Mouse (Mus musculus) cerebellum, adult (tissue): ENCODE measurements around the gene Zbtb8b.
"Not testable (repeated sequence)": the region's sequence is repeated elsewhere in the genome, so short reads cannot be mapped to it uniquely, and the experiment has no call there.

Experiments
- ATAC-seq: cut with Nextera tagmentation; 2 replicates; pipeline ENCODE4 v1.9.2; 2017; ENCODE audit warnings: mild to moderate bottlenecking, moderate library complexity, mixed read lengths; ENCODE audit not compliant: insufficient number of reproducible peaks, low FRiP score, low TSS enrichment

Zbtb8b gene

GRCm38 (mm10) chr4:129418321-129418720 lies 22.3 kb downstream of the Zbtb8b start:
- no peak for ATAC-seq

- no peak for ATAC-seq
Observed at GRCm38 (mm10) chr4:129416478-129416877, 24.2 kb downstream of the Zbtb8b start.

GRCm38 (mm10) chr4:129415892-129416291 lies 24.8 kb downstream of the Zbtb8b start:
- no peak for ATAC-seq

GRCm38 (mm10) chr4:129410991-129411390 lies 29.7 kb downstream of the Zbtb8b start:
- no peak for ATAC-seq

DNA sequence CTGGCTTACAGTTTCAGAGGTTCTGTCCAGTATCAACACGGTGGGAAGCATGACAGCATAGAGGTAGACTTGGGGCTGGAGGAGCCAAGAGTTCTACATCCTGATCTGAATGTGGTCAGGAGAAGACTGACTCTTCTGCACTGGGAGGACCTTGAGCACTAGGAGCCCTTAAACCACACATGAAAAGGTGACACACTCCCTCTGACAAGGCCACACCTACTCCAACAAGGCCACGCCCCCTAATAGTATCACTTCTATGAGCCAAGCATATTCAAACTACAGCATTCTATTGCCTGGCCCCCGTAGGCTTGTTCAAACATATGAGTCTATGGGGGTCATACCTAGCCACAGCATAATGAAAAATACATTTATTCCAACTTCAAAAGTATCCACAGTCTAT lies 30.1 kb downstream of the Zbtb8b start:
- not testable (repeated sequence) for ATAC-seq

DNA sequence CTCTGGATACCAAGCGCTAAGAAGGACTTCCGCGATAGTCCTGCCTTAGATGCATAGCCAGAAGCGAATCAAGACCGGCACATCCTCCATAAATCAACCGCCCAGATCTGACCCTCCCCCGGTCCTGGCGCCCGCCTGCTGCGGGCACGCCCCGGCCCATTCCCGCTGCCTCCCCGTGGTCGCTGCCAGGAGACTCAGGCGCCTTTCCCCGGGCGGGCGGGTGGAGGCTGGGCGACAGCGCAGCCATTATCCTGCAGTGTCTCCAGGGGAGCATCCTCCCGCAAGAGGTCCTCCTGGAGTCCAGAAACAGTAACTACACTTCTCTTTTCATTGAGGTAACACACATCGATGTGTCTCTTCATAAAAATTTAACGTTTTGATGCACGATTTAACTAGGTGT lies 34.2 kb downstream of the Zbtb8b start:
- ATAC-seq: peak; percentile 58; the same call in 1 of the 2 replicates

- no peak for ATAC-seq
Observed at GRCm38 (mm10) chr4:129399813-129400212, 40.8 kb downstream of the Zbtb8b start.

GRCm38 (mm10) chr4:129396960-129397359 lies 43.7 kb downstream of the Zbtb8b start:
- no peak for ATAC-seq

DNA sequence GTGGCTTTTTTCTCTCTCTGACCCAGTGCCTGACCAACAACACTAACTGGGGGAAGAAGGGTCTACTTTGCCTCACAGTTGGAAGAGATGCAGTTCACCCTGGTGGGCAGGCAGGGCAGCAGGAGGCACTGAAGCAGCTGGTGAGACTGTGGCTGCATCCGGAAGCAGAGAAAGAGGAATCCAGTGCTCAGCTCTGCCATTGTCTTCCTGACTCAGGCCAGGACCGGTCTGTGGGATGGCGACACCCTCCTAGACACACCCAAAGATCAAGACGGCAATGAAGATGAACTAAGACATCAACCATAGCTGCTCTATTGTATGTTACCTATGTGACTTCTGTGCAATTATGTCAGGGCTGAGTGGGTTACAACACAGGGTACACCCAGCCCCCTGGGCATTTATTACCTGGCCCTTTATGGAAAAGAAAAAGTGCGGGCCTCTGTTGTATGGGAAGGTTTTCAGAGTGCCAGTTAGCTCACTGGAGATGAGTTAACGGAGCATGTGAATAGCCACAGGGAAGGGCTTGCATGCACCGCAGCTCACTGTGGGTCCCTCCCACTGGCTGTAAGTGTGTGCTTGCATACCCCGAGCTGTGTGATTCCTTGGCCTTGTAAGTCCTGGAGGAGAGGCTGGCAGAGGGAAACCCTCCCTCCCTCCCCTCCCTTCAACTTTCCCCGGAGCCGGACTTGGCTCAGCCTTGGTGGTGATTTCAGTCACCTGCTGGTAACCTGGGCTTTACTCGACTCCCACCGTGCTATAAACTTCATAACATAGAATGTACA lies 46.4 kb downstream of the Zbtb8b start:
- no peak for ATAC-seq

GRCm38 (mm10) chr4:129390936-129391557 lies 49.6 kb downstream of the Zbtb8b start:
- no peak for ATAC-seq

GRCm38 (mm10) chr4:129390216-129390743 lies 50.4 kb downstream of the Zbtb8b start:
- ATAC-seq: no peak

DNA sequence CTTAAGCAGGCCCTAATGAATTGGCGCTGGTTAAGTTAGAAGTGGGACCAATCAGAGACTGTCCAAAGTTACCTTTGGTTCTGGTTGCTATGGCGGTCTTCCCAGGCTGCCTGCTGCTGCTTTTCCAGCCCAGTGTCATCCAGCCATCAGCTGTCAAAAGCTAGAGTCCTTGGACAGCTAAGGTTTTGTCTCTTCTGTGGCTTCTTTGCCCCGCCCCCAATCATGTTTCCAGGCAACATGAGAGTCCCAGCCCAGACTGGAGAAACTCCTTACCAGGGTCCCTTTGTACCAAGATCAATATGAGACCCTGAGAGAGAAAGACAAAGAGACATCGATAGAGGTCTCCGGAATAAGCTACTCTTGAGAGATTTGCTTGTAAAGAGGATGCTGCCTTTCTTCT lies 52.2 kb downstream of the Zbtb8b start:
- no peak for ATAC-seq

- no peak for ATAC-seq
Observed at GRCm38 (mm10) chr4:129386989-129387388, 53.7 kb downstream of the Zbtb8b start.

DNA sequence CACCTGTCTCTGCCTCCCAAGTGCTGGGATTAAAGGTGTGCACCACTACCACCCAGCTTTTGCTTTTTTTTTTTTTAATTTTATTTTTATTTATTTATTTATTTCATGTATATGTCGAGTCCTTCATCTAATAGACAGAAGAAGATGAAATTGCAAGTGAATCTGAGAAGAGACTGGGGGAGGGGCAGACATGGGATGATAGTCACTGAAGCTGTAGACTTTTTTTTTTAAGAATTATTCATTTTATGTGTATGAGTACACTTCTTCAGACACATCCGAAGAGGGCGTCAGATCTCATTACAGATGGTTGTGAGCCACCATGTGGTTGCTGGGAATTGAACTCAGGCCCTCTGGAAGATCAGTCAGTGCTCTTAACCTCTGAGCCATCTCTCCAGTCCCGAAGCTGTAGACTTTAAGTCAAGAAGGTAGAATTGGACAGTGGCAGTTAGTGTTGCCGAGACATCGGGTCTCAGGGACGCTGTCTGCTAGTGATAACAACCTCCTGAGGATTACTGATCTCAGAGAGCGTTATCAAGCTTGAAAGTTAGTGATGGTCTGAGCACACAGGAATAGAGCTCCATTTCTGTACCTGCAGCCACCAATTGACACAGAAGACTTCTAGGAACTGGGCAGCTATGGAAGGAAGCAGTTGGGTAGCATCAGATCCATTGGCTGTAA lies 54.2 kb downstream of the Zbtb8b start:
- ATAC-seq: no peak

GRCm38 (mm10) chr4:129385685-129386084 lies 55.0 kb downstream of the Zbtb8b start:
- no peak for ATAC-seq

DNA sequence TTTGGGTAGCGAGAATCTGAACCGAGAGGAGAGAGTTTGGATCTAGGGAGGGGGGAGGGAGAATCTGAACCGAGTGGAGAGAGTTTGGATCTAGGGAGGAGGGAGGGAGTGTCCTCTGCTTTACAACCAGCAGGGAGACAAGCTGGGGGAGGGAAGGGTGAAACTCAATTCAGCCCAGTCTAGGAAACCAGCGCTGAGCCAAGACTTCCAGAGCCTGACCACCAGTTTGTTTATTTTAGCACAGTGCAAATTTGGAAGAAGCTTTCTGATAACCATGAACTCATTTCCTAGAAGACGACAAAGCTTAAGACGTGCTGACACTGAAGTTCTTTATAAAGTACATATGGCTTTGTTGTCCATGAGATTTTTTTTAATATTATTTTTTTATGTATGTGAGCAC lies 56.2 kb downstream of the Zbtb8b start:
- ATAC-seq: no peak

GRCm38 (mm10) chr4:129383586-129383985 lies 57.1 kb downstream of the Zbtb8b start:
- no peak for ATAC-seq

- no peak for ATAC-seq
Observed at GRCm38 (mm10) chr4:129382488-129382887, 58.2 kb downstream of the Zbtb8b start.

- no peak for ATAC-seq
Observed at GRCm38 (mm10) chr4:129382029-129382428, 58.6 kb downstream of the Zbtb8b start.

DNA sequence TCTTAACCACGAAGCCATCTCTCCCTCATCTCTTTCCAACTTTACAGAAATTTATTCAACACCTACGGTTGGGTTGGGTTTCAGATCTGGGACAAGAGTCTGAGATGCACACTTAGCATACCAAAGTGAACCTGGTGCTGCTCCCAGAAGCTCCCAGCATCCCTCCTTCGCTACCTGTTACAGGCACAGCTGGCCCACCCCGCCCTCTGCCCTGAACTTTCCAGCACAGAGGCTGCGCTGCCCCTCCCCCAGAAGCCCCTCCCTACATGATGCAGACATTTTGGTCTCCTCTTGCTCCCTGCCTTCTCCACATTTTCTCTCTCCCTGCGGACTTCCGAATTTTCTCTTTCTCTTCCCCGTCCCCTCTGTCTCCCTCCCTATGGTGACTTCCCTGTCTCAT lies 59.5 kb downstream of the Zbtb8b start:
- no peak for ATAC-seq

DNA sequence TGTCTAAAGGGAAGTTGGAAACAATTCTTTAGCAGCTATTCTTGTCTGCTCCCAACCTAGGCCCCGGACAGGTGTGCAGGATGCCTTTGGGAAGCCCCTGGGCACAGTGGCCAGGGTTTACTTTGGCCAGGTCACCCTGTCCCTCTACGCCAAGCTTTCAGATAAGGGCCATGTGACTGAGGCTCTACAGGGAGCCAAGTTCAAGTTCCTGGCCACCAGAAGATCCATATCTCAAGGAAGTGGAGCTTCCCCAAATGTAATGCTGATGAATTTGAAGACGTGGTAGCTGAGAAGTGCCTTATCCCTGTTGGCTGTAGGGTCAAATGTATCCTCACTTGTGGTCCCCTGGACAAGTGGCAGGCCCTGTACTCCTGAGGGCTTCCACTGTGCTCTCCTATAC lies 60.8 kb downstream of the Zbtb8b start:
- no peak for ATAC-seq
